Mouse (Mus musculus) midbrain, embryonic 11.5 days (tissue): ENCODE measurements at regions not wholly inside any gene's neighbourhood (a gene's known extent, or its start where the extent isn't known, plus 50 kb on each side); places are given as distances from the start of the nearest gene placed in this dataset.
A peak's percentile ranks its signal among the peaks of the same experiment; 100 is the strongest.

Experiments used
- ATAC-seq: fragments of 200-750 bp; cut with Nextera tagmentation; 2 replicates; pipeline ENCODE4 v1.8.0; 2017; ENCODE audit warnings: moderate TSS enrichment, moderate library complexity; ENCODE audit not compliant: low FRiP score
- DNase-seq: peaks from one replicate; pipeline ENCODE4 v3.0.0; 2015; ENCODE audit warnings: low spot score; ENCODE audit errors: missing footprints
- H3K27ac ChIP-seq: fragments of 300-500 bp; sonication (generic); 2 replicates; pipeline ENCODE4 v1.5.1; 2014; ENCODE audit warnings: low read depth, low read length
- H3K27me3 ChIP-seq: fragments of 300-500 bp; sonication (generic); 2 replicates; pipeline ENCODE4 v1.6.1; 2014; ENCODE audit warnings: mild to moderate bottlenecking, low read length, moderate library complexity, mixed read lengths; ENCODE audit not compliant: control insufficient read depth, insufficient read depth
- H3K36me3 ChIP-seq: fragments of 300-500 bp; sonication (generic); 2 replicates; pipeline ENCODE4 v1.6.1; 2014; ENCODE audit warnings: mild to moderate bottlenecking, low read length, moderate library complexity, mixed read lengths; ENCODE audit not compliant: control insufficient read depth, insufficient read depth
- H3K4me1 ChIP-seq: fragments of 300-500 bp; sonication (generic); 2 replicates; pipeline ENCODE4 v1.6.1; 2014; ENCODE audit warnings: low read length; ENCODE audit not compliant: control insufficient read depth, insufficient read depth
- H3K4me2 ChIP-seq: fragments of 300-500 bp; sonication (generic); 2 replicates; pipeline ENCODE4 v1.6.1; 2014; ENCODE audit warnings: mild to moderate bottlenecking, moderate library complexity
- H3K4me3 ChIP-seq: fragments of 300-500 bp; sonication (generic); 2 replicates; pipeline ENCODE4 v1.5.1; 2014; ENCODE audit warnings: low read depth, low read length
- H3K9ac ChIP-seq: fragments of 300-500 bp; sonication (generic); 2 replicates; pipeline ENCODE4 v1.6.1; 2014; ENCODE audit warnings: low read length
- H3K9me3 ChIP-seq: fragments of 300-500 bp; sonication (generic); 2 replicates; pipeline ENCODE4 v1.6.1; 2016; ENCODE audit warnings: low read length; ENCODE audit not compliant: control insufficient read depth
- WGBS: fragments of 180-500 bp; shearing (Covaris S2); extraction: QIAGEN DNeasy Blood & Tissue Kit; methylation state at CpG from one replicate; pipeline ENCODE4 v1.1.7; 2014; 5-methylcytosine and 5-hydroxymethylcytosine counted together

DNA sequence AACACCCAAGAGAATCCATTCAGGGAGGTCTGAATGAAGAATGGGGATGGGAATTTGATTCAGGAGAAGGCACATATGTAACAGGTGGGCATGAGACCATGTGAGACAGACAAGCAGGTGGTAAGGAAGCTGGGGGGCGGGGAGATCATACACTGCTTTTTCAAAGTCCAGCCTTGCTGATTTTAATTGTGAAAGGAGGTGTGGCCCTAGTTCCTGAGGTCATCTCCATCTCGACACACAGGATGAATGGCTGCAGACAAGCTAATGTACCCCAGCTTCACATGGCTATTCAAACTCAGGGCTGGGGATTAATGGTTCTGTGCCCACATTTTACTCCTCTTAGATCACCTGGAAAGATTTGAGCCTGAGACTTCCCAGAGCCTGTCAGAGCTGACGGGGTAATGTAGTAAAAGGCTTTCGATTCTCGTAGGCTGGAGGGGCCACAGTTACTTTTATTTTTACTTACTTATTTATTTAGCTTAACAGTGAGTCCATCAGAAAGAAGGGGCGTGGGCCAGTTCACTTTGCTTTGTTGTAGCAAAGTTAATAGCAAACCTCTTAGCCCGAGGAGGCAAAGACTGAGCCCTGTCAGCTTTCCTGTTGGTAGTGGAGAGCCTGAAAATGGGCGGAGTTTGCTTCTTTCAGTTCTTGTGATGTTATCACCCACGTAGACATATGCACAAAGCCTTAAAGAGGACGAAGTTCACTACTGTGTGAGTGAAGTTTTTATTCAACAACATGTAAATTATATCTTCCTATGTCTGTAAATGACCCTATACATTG, 122.3 kb upstream of the Pde3a start:
- no peaks in the 10 kb centered on the region for H3K9me3 ChIP-seq
- DNase-seq, result no peak
- 76% methylated on average over 10 of the region's 10 CpGs for WGBS
- no peaks in the 10 kb centered on the region for H3K4me1 ChIP-seq
- no peaks in the 10 kb centered on the region for H3K27me3 ChIP-seq
- H3K9ac ChIP-seq, result no peak overlapping the region
- no peak overlapping the region for H3K4me3 ChIP-seq
- no peak for ATAC-seq
- no peaks in the 10 kb centered on the region for H3K36me3 ChIP-seq
- no peak overlapping the region for H3K4me2 ChIP-seq
- H3K27ac ChIP-seq, result no peak overlapping the region

DNA sequence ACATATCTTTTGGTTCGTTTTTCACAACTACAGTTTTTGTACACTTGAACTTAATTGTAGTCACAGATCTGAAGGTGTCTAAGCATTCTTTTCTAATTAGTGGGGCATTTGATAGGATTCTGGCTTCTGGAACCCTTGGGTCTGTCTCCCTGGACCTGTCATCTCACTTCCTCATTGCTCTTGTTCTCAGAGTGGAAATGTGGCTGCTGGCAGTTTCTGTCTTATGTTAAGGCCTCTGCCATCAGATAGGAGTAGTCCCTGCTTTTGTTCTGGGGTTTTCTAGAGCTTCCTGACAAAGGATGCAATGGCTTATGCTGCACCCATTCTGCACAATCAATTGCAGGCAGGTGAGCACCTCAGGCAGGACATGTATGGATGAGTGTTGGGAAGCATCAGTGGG, 119.5 kb upstream of the Pde3a start:
- H3K27me3 ChIP-seq, result no peaks in the 10 kb centered on the region
- no peaks in the 10 kb centered on the region for H3K4me1 ChIP-seq
- H3K27ac ChIP-seq, result no peak overlapping the region
- no peak overlapping the region for H3K4me3 ChIP-seq
- DNase-seq (no peak), ATAC-seq (no peak)
- H3K9ac ChIP-seq, result no peak overlapping the region
- WGBS, result 96% methylated on average over 1 of the region's 1 CpGs
- no peaks in the 10 kb centered on the region for H3K36me3 ChIP-seq
- H3K9me3 ChIP-seq, result no peaks in the 10 kb centered on the region
- H3K4me2 ChIP-seq, result no peak overlapping the region

DNA sequence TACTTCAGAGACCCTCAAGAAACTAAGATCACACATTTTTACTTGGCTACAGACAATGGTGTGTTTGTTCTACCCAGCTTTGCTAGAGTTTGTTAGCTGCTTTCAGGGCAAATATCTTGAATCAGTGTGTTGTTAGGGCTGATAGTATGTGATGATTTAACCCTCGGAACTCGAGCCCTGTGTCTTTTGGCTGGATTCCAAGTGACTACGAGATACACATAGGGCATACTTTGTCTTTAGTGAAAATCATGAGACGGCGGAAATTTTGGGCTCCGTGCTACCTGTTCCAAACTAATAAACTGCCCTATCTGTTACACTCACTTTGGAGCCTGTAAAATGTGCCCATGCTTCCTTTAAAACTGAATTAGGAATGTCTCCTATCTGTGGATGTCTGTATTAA, 114.9 kb upstream of the Pde3a start:
- H3K27me3 ChIP-seq, result no peaks in the 10 kb centered on the region
- DNase-seq, result no peak
- WGBS, result 80% methylated on average over 6 of the region's 6 CpGs

DNA sequence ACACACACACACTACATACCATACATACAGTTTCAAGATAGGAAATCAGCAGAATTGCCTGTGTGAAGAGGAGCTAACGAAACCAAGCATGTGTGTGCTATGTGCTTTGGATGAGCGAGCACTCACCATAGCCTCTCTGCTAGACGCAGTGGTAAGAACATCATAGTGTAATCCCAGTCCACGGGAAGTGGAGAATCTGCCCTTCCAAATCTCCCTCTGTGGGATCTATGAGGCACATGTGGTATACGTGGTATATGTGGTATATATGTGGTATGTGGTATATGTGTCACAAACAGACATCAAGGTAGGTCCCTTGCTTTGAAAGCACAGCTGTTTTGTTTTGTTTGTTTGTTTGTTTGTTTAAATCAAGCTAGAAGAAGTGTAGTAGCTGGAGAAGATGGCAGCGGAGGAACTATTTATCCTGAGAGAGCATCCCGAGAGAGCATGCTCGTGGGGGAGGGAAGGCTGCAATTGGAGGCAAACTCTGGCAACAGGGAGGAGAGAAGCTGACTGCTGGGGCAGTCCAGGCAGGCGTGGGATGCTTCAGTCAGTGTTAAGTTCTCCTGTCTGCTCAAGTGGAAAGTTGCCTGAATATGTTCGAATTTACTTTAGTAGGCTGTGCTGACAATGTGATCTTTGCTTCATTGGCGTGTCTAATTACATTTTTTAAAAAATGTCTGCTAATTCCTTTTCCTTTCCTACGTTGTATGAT, 112.2 kb upstream of the Pde3a start:
- H3K4me1 ChIP-seq, result no peaks in the 10 kb centered on the region
- peak; percentile 41; the same call in 1 of the 2 replicates for ATAC-seq
- H3K36me3 ChIP-seq, result no peaks in the 10 kb centered on the region
- H3K9ac ChIP-seq, result no peak overlapping the region
- no peaks in the 10 kb centered on the region for H3K9me3 ChIP-seq
- H3K4me2 ChIP-seq, result no peak overlapping the region
- 71% methylated on average over 12 of the region's 12 CpGs for WGBS
- DNase-seq, result no peak
- H3K27ac ChIP-seq, result no peak overlapping the region
- no peak overlapping the region for H3K4me3 ChIP-seq
- no peaks in the 10 kb centered on the region for H3K27me3 ChIP-seq

More for the DNA sequence above, 114.9 kb upstream of the Pde3a start:
- Histone ChIP-seq H3K9ac (no peak overlapping the region), H3K27ac (no peak overlapping the region), H3K4me2 (no peak overlapping the region), H3K36me3 (no peaks in the 10 kb centered on the region), H3K9me3 (no peaks in the 10 kb centered on the region), H3K4me1 (no peaks in the 10 kb centered on the region), H3K4me3 (no peak overlapping the region)
- no peak for ATAC-seq

DNA sequence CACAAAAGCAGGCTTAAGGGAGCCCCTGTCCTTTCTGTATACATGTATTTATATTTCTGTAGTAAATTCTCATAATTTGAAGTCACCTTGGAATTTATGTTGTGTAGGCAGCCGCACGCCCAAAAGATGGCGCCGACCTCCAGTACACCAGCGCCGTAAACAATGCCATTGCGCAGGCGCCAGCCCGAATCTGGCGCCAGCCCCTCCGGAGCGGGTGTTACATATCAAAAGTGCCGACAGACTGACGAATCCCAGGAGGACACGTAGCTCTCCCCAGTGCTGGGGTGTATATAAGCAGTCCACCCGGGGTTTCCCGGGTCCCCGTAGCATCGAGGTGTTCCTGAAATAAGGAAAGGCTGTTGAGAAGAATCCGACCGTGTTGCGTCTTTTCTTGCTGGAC, 108.1 kb upstream of the Pde3a start:
- Histone ChIP-seq H3K27me3 (no peaks in the 10 kb centered on the region), H3K4me1 (no peaks in the 10 kb centered on the region), H3K9ac (no peak overlapping the region), H3K27ac (no peak overlapping the region), H3K36me3 (no peaks in the 10 kb centered on the region), H3K4me2 (no peak overlapping the region), H3K9me3 (no peaks in the 10 kb centered on the region), H3K4me3 (no peak overlapping the region)
- 95% methylated on average over 22 of the region's 22 CpGs for WGBS
- ATAC-seq (no peak), DNase-seq (no peak)

DNA sequence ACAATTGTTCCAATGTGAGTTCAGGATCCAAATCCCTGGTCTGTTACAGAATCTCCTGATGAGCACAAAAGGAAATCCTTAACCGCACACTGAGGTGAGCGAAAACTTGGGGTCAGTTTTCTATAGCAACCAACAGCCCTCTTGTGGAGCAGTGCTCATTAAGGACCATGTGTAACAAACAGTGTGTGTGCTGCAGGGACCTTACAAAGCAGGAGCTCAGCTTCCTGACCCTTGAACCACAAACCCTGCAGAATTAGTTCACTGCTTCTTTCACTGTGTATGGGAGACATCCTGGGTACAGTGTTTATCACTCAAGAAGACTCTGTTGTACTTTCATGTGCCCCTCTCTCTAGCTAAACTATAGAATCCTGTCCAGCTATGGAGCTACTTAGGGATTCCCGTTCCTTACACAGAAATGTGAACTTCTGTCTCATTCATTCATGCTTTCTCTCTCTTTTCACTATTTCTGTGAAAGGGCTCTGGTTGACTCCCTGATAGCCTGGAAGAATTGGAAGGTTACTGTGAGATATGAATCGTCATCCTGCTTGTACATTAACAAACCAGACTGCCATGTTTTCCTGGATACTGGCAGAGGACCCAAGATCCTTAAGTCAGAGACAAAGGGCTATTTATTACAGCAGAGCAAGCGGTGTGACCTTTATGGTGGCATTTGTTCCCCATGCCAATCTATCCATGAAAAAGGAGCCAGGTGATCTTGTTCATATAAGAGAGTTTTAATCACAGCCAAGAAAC, 100.5 kb upstream of the Pde3a start:
- ATAC-seq (peak; percentile 55; the same call in 1 of the 2 replicates), DNase-seq (no peak)
- Histone ChIP-seq H3K4me2 (no peak overlapping the region), H3K36me3 (no peaks in the 10 kb centered on the region), H3K9ac (no peak overlapping the region), H3K9me3 (no peaks in the 10 kb centered on the region), H3K4me3 (no peak overlapping the region), H3K27me3 (no peaks in the 10 kb centered on the region), H3K27ac (no peak overlapping the region), H3K4me1 (no peaks in the 10 kb centered on the region)
- 53% methylated on average over 5 of the region's 5 CpGs for WGBS

DNA sequence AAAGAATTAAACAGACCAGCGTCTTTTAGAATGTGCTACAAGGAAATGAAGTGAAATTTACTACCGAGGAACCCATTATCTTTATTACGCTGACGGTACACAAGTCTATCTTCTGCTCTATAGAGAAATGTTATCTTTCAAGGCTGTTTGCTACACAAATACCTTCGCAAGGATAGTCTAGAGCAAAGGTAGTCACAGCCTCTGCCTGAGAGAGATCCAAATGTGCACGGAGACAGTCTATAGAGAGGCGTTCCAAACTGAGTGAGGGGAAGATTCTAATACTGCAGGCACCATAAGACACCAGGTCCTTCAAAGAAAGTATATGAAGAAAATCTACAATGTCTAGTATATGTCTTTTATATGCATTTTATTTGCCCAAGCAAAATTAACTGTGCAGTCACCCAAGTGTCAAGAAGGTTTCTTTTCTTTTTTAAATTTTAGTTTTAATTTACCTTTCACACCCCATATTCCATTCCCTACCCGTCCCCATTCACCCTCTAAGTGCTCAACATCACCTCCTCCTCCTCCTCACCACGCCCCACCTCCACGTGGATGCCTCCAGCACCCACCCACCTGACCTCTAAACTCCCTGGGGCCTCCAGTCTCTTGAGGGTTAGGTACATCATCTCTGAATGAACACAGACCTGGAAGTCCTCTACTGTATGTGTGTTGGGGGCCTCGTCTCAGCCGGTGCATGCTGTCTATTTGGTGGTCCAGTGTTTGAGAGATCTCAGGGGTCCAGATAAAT, 99.7 kb upstream of the Pde3a start:
- Histone ChIP-seq H3K9me3 (no peaks in the 10 kb centered on the region), H3K9ac (no peak overlapping the region), H3K27me3 (no peaks in the 10 kb centered on the region), H3K4me3 (no peak overlapping the region), H3K27ac (no peak overlapping the region), H3K4me1 (no peaks in the 10 kb centered on the region), H3K4me2 (no peak overlapping the region), H3K36me3 (no peaks in the 10 kb centered on the region)
- ATAC-seq (no peak), DNase-seq (no peak)
- 88% methylated on average over 12 of the region's 12 CpGs for WGBS

DNA sequence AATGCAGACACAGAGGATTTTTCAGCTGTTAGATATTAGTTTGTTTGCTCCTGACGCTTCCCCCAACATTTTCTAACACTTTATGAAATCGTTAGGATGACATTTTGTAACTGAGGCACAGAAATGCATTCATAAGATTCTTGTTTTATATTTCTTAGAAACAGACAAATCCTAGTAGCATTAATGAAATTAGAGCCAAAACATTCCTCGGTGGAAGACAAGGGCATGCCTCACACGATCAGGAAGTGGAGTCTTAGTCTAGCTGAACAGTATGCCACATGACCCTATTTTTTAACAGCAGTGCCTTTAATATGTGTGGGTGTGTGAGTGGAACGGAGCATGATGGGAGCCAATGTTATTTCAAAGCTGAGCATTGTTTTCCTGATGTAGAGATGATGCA, 89.7 kb upstream of the Pde3a start:
- DNase-seq, result no peak
- WGBS, result 83% methylated on average over 5 of the region's 5 CpGs

More for the DNA sequence above, 89.7 kb upstream of the Pde3a start:
- Histone ChIP-seq H3K4me1 (no peaks in the 10 kb centered on the region), H3K4me2 (no peak overlapping the region), H3K27ac (no peak overlapping the region), H3K9ac (no peak overlapping the region), H3K27me3 (no peaks in the 10 kb centered on the region), H3K36me3 (no peaks in the 10 kb centered on the region), H3K9me3 (no peaks in the 10 kb centered on the region), H3K4me3 (no peak overlapping the region)
- no peak for ATAC-seq
